Mouse (Mus musculus): ENCODE results near the gene Trpv6.

The Trpv6 gene
- long read RNA-seq, experiment 1: 0 reads
- long read RNA-seq, experiment 2: 0 reads

GRCm38 (mm10) chr6:41636178-41636577 lies at the start of gene Trpv6:
Trpv6 (minus strand) TSS chr6:41636405.
- intact Hi-C loops (cut with DNase I): no loop called here

GRCm38 (mm10) chr6:41685596-41685995 lies 49.4 kb upstream of the Trpv6 start:
- intact Hi-C loops (cut with DNase I): no loop called here

- intact Hi-C loops (cut with DNase I): no loop called here
Observed at GRCm38 (mm10) chr6:41684911-41685310, 48.7 kb upstream of the Trpv6 start.

GRCm38 (mm10) chr6:41684131-41684530 lies 47.9 kb upstream of the Trpv6 start, which contains the start of gene Llcfc1:
Llcfc1 (plus strand) TSS chr6:41684431.
- intact Hi-C loops (cut with DNase I): no loop called here

GRCm38 (mm10) chr6:41681656-41682055 lies 45.5 kb upstream of the Trpv6 start:
- intact Hi-C loops (cut with DNase I): no loop called here

GRCm38 (mm10) chr6:41680669-41681068 lies 44.5 kb upstream of the Trpv6 start, which contains the start of gene Trpv5:
Trpv5 (minus strand) TSS chr6:41680769.
- intact Hi-C loops (cut with DNase I): no loop called here

GRCm38 (mm10) chr6:41676530-41676929 lies 40.3 kb upstream of the Trpv6 start:
- intact Hi-C loops (cut with DNase I): no loop called here

- intact Hi-C loops (cut with DNase I): no loop called here
Observed at GRCm38 (mm10) chr6:41662320-41662719, 26.1 kb upstream of the Trpv6 start.

GRCm38 (mm10) chr6:41658487-41658886 lies 22.3 kb upstream of the Trpv6 start:
- intact Hi-C loops (cut with DNase I): no loop called here

GRCm38 (mm10) chr6:41654648-41655047 lies 18.4 kb upstream of the Trpv6 start:
- intact Hi-C loops (cut with DNase I): no loop called here

GRCm38 (mm10) chr6:41653173-41653572 lies 17.0 kb upstream of the Trpv6 start:
- intact Hi-C loops (cut with DNase I): no loop called here

- intact Hi-C loops (cut with DNase I): no loop called here
Observed at GRCm38 (mm10) chr6:41646672-41647071, 10.5 kb upstream of the Trpv6 start.

- intact Hi-C loops (cut with DNase I): no loop called here
Observed at GRCm38 (mm10) chr6:41646220-41646619, 10.0 kb upstream of the Trpv6 start.

- intact Hi-C loops (cut with DNase I): no loop called here
Observed at GRCm38 (mm10) chr6:41643227-41643626, 7.0 kb upstream of the Trpv6 start.

- intact Hi-C loops (cut with DNase I): no loop called here
Observed at GRCm38 (mm10) chr6:41642765-41643164, 6.6 kb upstream of the Trpv6 start.

- intact Hi-C loops (cut with DNase I): no loop called here
Observed at GRCm38 (mm10) chr6:41641173-41641866, 5.1 kb upstream of the Trpv6 start.

GRCm38 (mm10) chr6:41640449-41640848 lies 4.2 kb upstream of the Trpv6 start:
- intact Hi-C loops (cut with DNase I): no loop called here

- intact Hi-C loops (cut with DNase I): no loop called here
Observed at GRCm38 (mm10) chr6:41637927-41638506, 1.8 kb upstream of the Trpv6 start.

GRCm38 (mm10) chr6:41637393-41637792 lies 1.2 kb upstream of the Trpv6 start:
- intact Hi-C loops (cut with DNase I): no loop called here

- intact Hi-C loops (cut with DNase I): no loop called here
Observed at GRCm38 (mm10) chr6:41635211-41635610, 994 bp downstream of the Trpv6 start.

GRCm38 (mm10) chr6:41631549-41631948 lies 4.7 kb downstream of the Trpv6 start:
- intact Hi-C loops (cut with DNase I): no loop called here

GRCm38 (mm10) chr6:41630791-41631190 lies 5.4 kb downstream of the Trpv6 start:
- intact Hi-C loops (cut with DNase I): no loop called here

GRCm38 (mm10) chr6:41628180-41628579 lies 8.0 kb downstream of the Trpv6 start:
- intact Hi-C loops (cut with DNase I): no loop called here
